Mouse (Mus musculus) heart, adult 8-10 months (tissue): Measurements from ENCODE around the gene Eif3d. TPM values are rescaled to one million over a fixed set of nuclear protein-coding genes. Genes with fewer than 3 reads are reported as not detected.

Experiments used
- DNase-seq: peaks from one replicate; pipeline ENCODE4 v3.0.0; 2022; ENCODE audit warnings: low spot score
- total RNA-seq, 4 experiments: library from RNA; stranded (reverse); gene quantifications; 2 replicates each; pipeline ENCODE4 v1.2.4; 2022

Gene Eif3d
- total RNA-seq, 4 experiments from 2014 or later, result 56.3 to 67.2 (median 63.3) TPM

DNA sequence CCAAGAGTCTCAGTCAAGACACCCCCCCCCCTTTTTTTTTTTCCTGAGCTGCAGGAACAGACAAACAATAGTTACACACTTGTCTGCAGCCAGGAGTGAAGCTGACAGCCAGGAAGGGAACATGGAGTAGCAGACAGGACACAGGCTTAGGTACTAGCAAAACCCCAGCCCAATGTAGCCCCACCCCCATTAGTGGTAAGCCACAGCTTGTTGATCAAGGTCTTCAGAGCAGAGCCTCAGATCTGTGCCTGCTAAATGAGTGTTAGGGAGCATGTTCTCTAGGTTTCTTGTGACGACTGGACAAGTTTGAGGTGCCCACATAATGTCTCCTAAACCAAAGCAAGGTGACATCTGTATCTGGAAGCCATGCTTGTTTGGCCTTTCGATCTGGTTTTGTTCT lies 16.3 kb downstream of the Eif3d start:
- DNase-seq, result no peak

DNA sequence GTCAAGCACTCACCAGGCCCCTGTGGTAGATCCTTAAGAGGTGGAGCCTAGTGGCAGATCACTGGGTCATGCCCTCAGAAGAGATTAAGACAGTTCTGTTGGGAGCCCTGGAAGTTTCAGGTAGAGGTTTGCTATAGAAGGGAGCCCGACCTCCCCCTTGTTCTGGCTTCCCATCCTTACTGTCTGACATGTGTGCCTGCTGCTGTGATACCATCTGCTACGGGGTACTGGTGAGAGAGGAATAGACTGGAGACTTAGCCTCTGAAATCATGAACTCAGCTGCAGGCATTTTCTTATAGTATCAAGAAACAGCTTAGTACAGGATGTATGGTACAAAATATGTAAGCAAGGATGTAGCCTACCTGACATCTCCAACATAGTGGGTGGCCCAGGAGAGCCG lies 17.7 kb downstream of the Eif3d start:
- no peak for DNase-seq

DNA sequence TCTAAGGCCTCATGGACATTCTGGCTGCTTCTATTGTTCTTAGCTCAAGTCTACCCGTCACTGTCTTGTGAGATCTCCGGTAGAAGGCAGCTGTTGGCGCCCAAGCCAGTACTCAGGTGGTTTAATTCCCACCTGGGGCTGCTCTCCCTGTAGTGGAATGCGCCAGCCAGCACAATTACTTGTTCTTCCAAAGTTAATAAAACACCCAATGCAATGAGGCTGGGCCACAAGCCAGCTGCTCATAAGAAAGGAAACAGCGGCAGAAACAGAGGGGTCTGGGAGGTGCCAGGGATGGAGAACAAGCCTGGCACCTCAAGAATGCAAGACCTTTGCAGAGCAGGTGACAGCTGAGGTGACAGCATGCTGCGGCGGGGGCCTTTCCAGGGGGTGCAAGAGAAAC lies 21.6 kb downstream of the Eif3d start:
- no peak for DNase-seq

DNA sequence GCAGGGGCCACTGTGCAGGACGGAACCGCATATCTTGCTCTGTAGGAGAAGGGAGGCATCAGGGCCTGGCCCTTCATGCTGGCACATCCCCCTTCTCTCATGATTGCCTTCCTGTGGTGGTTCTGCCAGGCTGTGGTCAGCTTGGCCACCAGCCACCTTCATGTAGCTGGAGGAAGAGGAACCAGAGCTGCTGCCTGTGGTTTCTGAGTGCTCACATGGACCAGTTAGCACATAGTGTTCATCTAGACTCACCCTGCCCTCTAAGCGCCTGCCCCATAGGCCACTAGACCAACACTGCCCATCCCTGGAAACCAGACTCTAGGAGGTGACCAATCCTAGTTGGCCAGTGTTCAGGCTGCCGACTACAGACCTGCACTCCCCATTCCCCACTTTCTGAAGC lies 24.9 kb downstream of the Eif3d start:
- DNase-seq, result peak; percentile 57

DNA sequence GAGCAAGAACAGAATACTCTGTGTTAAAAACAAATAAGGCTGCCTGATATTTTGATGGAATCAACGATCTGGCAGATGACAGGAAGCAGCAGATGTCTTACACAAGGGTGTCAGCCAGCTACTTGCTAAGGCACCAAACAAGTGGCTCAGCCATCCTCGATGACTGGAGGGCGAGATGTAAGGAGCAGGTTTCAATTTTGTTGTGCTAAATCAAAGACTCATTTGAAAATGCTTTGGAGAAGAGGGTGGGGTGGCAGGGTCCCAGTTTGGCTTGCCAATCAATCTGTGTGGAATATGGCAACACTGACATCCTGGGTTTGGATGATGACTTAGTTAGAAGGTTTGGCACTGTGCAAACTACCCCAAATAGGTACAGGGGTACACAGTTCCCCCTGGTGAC lies 29.1 kb downstream of the Eif3d start:
- DNase-seq, result no peak

DNA sequence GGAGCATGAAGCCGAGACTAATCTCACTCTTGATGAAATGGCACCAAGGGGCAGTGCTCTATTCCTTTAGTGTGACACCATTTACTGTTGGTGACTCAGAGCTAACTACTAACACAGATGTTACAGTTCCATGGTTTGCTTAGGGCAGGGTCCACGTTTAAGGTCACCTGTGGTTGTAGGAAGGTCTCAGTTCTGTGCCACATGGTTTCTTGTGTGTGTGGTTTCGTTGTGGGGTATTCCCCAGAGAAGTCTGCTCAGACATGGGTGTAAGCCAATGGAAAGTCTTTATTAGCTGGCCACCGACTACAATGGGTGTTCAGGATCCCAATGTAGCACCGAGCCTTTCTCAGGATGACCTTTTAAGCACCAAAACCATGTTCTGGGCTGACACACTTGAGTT lies 32.1 kb downstream of the Eif3d start:
- no peak for DNase-seq

DNA sequence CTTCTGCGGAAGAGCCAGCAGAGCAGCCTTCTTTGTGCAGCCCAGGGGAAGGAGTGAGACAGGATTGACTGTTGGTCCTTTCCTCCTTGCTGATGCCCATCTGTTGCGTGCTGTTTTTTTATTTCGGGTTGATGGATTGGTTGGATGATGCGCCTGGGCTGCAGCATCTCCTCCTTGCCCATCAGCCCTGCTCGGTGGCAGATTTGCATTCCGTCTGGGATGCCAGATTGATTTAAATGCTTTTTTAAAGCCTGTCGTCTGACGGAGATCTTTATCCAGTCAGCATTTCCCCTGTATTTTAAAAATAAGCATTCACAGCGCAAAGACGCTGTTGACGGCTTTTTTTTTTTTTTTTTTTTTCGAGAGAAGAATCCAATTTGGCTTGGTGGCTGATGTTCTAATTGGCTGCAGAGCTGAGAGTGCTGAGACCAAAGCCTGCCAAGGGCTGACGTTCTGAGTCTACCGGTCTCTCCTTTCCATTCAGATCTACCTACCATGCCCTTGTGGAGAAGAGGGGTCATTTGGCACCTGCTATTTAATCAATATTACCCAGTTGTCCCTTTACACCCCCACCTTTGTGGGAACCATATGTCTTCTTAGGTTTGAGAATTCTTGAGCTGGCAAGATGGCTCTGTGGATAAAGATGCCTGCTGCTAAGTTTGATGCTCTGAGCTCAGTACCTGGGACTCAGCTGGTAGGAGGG lies 34.8 kb downstream of the Eif3d start:
- DNase-seq, result no peak

DNA sequence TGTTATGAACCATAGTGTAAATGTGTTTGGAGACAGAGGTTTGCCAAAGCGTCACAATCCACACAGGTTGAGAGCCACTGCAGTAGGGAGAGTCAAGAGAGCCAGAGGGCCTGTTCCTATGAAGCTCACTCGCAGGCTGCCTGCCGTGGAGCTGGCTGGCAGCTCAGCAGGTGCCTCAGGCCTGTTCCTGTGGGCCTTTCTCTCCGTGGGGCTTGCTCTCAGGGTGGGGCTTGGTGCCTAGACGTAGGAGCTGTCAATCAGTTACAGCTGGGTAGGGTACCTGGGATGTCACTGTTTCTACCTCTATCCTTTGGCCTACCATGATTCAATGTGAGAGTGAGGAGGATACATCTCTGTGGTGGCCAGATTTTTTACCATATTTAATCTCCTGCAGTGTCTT lies 35.6 kb downstream of the Eif3d start:
- no peak for DNase-seq

DNA sequence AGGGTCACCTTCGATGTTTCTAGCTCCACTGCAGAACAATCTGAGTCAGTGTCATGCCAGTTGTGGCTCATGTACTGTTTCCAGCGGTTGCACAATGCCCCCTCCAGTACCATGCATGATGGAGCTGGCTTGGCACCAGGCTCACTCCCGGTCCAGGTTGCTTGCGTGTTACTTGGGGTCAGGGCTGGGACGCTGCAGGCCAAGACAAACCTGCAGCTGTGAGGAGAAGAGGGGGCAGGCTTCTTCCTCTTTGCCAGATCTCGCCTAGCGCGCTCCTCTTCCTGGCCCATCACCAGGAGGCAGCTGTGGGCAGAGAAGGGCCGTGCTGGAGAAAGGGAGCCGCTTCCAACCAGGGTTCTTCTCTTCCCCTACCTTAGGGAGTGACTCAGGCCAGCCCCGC lies 36.3 kb downstream of the Eif3d start:
- no peak for DNase-seq

DNA sequence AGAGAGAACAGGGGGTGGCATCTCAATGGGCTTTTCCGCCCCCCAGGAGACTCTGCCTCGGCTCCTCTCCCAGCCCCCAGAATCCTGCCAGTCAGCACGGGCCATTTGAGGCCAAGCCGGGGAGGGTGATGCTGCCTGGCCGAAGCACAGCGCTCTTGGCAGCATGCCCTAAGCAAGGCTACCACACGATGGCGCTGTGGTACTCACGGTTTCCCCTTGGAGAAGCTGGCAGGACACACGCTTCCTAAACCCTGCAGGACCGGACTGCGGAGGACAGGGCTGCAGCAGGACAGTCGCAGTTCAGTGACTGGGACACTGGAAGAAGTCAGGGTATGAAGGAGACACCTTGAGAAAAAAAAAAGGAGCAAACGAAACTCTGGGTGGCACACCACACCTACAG lies 36.8 kb downstream of the Eif3d start:
- peak; percentile 99 for DNase-seq

DNA sequence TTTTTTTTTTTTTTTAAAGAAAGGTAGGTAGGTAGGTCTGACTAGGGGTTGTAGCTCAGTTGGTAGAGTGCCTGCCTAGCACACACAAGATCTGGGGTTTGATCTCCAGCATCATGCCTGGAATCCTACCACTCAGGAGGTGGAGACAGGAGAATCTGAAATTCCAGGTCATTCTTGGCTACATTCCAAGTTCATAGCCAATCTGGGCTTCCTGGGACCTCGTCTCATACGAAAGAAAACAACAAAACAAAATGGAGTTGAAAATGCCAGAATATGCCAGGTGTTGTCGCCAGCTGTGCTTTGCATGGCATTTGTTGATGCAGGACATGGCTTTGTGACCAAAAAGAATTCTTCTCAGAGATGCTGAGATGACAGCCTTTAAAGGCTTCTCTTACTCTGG lies 37.4 kb downstream of the Eif3d start:
- no peak for DNase-seq

DNA sequence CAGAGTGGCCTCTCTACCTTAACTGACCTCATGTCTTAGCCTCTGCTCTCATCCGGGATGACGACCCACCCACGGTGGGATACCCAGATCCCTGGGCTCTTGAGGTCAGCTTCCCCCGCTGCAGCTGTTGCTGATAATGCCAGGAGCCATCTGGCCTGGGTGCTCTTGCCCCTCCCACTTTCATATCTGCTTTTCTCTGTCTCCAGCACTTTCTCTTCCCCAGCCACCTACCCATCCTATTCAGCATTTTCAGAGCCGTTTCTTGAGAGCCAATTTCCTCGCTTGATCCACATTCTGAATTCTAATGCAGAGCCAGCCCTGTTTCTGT lies 39.0 kb downstream of the Eif3d start:
- no peak for DNase-seq

DNA sequence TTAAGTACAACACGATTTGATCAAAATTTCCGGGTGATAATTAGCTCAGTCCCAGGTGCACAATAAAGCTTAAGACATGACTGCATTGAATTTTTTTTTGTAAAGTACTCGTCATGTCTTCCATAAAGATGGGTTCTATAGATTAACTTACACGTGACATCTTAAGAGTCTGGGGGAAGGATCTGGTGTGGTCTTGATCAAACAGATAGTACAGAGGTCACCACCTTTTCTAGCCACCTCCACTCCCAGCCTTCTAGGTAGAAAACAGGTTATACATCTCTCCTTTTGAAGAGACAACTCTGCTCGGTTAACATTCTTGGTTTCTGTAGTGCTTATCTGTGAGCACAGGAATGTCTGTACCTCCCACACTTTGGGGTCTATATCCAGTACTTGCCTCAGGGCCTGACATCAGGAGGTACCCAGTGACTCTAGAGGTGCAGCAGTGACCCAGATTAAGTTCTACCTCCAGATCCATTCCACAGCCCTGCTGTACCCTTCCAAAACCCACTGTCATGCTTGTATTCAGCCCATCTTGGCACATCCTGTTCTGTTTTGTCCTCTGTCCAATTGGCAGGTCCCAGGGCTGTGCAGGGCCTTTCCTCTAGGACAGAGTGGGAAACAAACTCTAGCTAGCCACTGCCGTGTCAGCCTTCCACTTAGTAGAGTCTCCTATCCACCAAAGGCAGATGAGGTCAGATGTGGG lies 39.5 kb downstream of the Eif3d start:
- DNase-seq, result no peak

DNA sequence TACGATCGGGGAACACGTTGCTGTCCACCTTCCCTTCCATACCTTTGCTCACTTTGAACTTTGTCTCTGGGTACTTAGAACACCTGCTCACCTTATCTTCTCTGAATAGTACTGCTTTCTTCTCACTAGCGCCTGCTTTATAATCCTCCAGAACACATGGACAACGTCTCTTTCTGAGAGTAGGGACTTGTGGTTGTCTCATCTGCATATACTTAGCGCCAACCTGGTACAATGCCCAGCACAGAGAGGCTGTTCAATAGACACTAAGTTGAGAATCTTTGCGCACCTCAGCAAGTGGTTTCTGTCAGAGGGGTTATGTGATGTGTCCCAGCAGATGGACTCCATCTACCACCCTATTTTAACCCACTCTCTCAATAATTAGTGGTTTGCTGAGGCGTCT lies 40.8 kb downstream of the Eif3d start:
- DNase-seq, result no peak

DNA sequence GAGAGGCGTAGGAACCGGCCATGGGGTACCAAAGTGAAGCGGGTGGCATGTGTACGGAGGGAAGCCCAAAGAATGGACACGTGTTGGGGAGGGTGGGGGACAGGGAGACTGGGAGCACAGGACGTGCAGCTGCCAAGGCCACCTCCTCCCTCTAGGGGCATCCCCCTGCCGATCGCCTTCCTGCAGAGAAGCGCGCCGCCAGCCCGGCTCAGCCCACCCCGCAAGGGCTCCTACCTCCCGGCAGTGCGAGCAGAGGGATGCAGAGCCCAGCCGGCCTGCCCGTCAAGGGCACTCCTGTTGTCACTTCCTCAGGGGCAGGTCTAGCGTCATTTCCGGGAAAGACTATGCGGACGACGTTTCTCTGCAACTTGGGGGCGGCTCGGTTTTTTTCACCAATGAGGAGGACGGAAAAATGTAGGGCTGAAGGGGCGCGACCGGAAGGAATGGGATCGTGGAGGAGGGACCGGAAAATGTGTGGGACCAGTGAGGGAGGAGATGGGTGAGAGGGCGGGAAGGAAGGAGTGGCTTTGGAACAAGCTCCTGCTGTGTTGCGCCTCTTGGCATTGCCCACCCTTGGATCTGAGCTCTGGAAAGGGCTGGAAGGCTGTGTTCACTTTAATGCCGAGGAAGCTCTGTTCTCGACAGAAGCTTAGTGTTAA lies 41.8 kb downstream of the Eif3d start, which contains the start of gene Txn2:
Txn2 (minus strand) TSS at position 334 of the 659 bp plus-strand sequence.
- peak; percentile 99 for DNase-seq

DNA sequence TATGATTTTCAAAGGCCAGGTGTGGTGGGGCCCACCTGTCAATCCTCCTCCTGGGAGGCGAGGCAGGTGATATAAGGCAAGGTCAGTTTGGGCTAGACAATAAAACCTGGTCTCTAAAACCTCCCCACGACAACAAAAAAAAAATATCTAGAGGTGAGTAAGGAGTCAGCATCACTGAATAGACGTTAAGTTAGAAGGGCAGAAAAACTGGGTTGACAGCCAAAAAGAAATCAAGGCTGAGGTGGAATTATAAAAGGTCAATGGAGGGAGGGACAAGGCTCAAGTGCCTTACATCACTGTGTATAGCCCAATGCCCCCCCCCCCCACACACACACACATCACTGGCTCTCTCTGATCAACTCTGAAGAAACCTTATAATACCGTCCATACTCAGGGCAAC lies 42.5 kb downstream of the Eif3d start:
- DNase-seq, result no peak

DNA sequence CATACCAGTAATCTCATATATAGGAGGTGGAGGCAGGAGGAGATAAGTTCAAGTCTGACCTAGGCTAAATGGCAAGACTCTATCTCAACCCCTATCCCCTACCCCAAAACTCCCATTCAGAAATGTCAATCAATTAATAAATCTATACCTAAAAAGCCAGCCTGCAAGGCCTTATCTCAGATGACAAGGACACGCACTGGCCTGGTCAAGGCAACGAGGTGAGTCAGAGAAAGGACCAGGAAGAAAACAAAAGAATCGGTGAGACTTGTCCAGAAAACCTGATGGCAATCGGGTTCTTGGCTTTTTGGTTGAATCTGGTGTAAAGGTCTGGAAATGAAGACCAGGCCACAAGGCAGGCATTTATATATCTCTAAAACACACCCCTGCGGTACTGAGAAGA lies 43.7 kb downstream of the Eif3d start:
- no peak for DNase-seq

DNA sequence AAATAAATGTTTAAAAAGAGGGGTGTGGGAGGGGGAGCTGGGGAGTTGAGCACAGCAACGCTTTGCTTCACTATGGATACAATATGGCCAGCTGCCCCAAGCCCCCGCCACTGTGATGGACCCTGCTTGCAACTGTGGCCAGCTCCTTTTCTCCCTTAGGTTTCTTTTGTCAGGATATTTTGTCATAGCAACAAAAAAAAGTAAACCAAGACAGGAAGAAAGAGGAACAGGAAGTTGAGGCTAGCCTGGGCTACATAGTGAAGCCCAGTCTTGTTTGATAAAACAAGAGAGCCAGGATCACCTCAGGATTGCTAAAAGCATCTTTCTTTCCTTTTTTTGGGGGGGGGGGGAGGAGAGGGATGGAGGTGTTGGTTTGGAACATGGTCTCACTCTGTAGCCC lies 45.4 kb downstream of the Eif3d start:
- no peak for DNase-seq

DNA sequence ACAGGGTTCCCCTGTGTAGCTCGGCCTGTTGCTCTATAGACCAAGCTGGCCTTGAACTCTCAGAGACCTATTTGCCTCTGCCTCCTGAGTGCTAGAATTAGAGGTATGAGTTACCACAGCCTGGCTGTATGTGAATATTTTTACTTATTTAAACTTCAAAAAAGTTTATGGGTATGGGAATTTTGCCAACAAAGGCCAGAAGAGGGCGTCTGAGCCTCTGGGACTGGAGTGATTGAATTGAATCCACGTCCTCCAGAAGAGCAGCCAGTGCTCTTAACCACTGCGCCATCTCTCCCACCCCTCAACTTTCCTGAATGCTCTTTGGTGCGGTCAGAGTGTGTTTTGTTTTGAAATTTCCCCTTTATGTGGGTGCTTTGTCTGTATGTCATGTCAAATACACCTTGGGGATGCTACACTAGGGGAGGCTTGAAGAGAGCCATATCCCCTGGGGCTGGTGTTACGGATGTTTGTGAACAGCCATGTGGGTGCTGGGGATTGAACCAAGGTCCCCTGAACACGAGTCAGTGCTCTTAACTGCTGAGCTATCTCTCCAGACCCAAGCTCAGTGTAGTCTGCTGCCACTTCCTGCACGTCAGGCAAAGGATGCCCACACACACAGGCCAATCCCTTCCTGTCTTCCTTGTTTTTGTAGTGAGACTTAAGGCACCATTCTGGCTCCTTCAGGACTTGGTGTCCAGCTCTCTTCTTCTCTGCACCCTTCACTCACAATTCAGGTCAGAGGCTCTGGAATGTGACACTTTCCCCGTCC lies 47.2 kb downstream of the Eif3d start:
- DNase-seq, result no peak

DNA sequence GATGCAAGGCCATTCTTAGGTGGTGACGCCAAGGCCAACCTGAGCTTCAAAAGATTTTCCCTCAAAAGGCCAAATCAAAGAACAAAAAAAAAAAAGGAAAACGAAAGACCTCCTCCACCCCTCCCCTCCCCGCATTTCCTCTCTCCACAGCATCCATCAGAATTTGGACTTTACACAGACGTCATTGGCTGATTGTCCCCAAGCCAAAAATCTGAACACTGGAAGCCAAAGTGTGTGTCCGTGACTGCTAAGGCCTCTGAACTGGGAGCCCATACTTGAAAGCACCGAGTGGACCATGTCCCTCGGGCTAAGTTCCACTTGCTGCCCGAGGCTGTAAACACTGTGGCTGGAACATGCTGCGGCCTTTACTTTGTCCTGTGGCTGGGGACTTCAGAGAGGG lies 47.9 kb downstream of the Eif3d start:
- no peak for DNase-seq

DNA sequence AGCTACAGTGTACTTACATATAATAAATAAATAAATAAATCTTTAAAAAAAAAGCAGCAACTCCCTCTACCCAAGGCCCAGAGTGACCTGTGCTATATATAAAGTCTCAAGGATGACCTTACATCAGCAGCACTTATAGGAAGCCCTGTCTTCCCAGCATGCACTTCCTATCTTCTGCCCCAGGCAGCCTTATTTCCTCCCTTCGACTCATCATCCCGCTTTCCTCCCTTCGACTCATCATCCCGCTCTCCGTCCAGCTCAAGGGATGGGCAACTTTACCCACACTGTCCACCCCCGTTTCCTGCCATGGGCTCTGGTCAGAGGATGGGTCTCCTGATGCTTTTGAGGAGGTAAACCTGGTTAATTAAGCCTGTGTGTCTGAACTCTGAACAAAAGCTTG lies 49.0 kb downstream of the Eif3d start:
- DNase-seq, result no peak
